Mouse (Mus musculus) forebrain, postnatal 0 days (tissue): ENCODE data around the gene Notch1. TPM values are rescaled to one million over a fixed set of nuclear protein-coding genes. Genes with fewer than 3 reads are reported as not detected.

Source experiments
- ATAC-seq: fragments of 200-750 bp; cut with Nextera tagmentation; 2 replicates; pipeline ENCODE4 v1.8.0; 2017; ENCODE audit warnings: mild to moderate bottlenecking, moderate library complexity
- DNase-seq: peaks from one replicate; pipeline ENCODE4 v3.0.0-alpha.2; 2015
- H3K27ac ChIP-seq: fragments of 300-500 bp; sonication (generic); 2 replicates; pipeline ENCODE4 v1.5.1; 2014; ENCODE audit warnings: low read depth, mild to moderate bottlenecking, antibody characterized with exemption, low read length, moderate library complexity, mixed read lengths
- H3K27me3 ChIP-seq: fragments of 300-500 bp; sonication (generic); 2 replicates; pipeline ENCODE4 v1.6.1; 2014; ENCODE audit warnings: mild to moderate bottlenecking, low read length, mixed read lengths; ENCODE audit not compliant: insufficient read depth
- H3K36me3 ChIP-seq: fragments of 300-500 bp; sonication (generic); 2 replicates; pipeline ENCODE4 v1.6.1; 2014; ENCODE audit warnings: mild to moderate bottlenecking, moderate library complexity; ENCODE audit not compliant: insufficient read depth
- H3K4me1 ChIP-seq: fragments of 300-500 bp; sonication (generic); 2 replicates; pipeline ENCODE4 v1.6.1; 2014; ENCODE audit warnings: antibody characterized with exemption; ENCODE audit not compliant: insufficient read depth
- H3K4me2 ChIP-seq: fragments of 300-500 bp; sonication (generic); 2 replicates; pipeline ENCODE4 v1.6.1; 2014; ENCODE audit warnings: low read depth, mild to moderate bottlenecking, moderate library complexity
- H3K4me3 ChIP-seq: fragments of 300-500 bp; sonication (generic); 2 replicates; pipeline ENCODE4 v1.5.1; 2014; ENCODE audit warnings: low read depth, low read length, mixed read lengths
- H3K9ac ChIP-seq: fragments of 300-500 bp; sonication (generic); 2 replicates; pipeline ENCODE4 v1.6.1; 2014; ENCODE audit warnings: mild to moderate bottlenecking
- H3K9me3 ChIP-seq: fragments of 300-500 bp; sonication (generic); 2 replicates; pipeline ENCODE4 v1.6.1; 2016; ENCODE audit warnings: low read length
- CTCF ChIP-seq: sonication (generic); IDR thresholded peaks from 2 replicates; pipeline ENCODE4 v1.5.1; 2016; ENCODE audit warnings: antibody characterized with exemption, control low read depth, low read depth
- WGBS: fragments of 180-500 bp; shearing (Covaris S2); extraction: QIAGEN DNeasy Blood & Tissue Kit; methylation state at CpG from one replicate; pipeline ENCODE4 v1.1.7; 2014; 5-methylcytosine and 5-hydroxymethylcytosine counted together
- polyA plus RNA-seq: library from polyadenylated mRNA; unstranded; fragments of >200 nt; fragmentation: Nextera tagmentation; extraction: Ambion mirVana; gene quantifications from 2 replicates; pipeline ENCODE4 v1.2.1, GENCODE M21; 2015
- total RNA-seq: library from RNA; depleted of rRNA; stranded (reverse); fragments of >200 nt; gene quantifications from 2 replicates; pipeline ENCODE4 v1.2.3, GENCODE M21; 2014

Notch1 gene
- total and polyA plus RNA-seq, 2 experiments from 2014 or later = 6.8 to 38.7 TPM

GRCm38 (mm10) chr2:26494991-26495390 lies 21.5 kb downstream of the Notch1 start:
- TF ChIP-seq CTCF = no peak
- Histone ChIP-seq H3K9me3 (no peaks in the 10 kb centered on the region), H3K27ac (no peak overlapping the region), H3K9ac (no peak overlapping the region), H3K27me3 (no peaks in the 10 kb centered on the region), H3K4me3 (no peak overlapping the region), H3K4me1 (peaks cover 16% of the 10 kb centered on the region), H3K36me3 (no peaks in the 10 kb centered on the region), H3K4me2 (no peak overlapping the region)
- DNase-seq = no peak
- no peak for ATAC-seq
- 63% methylated on average over 5 of the region's 5 CpGs for WGBS

- no peak overlapping the region for H3K4me3 ChIP-seq
- DNase-seq = no peak
- no peaks in the 10 kb centered on the region for H3K27me3 ChIP-seq
- H3K9me3 ChIP-seq = no peaks in the 10 kb centered on the region
- 51% methylated on average over 7 of the region's 7 CpGs for whole genome bisulfite sequencing
- H3K27ac ChIP-seq = peak overlapping the region; percentile 59; the same call in 1 of the 2 replicates
- no peak overlapping the region for H3K4me2 ChIP-seq
- no peak overlapping the region for H3K9ac ChIP-seq
- TF ChIP-seq CTCF = no peak
- no peaks in the 10 kb centered on the region for H3K36me3 ChIP-seq
- ATAC-seq = no peak
- H3K4me1 ChIP-seq = peaks cover 16% of the 10 kb centered on the region
Measured at GRCm38 (mm10) chr2:26494396-26494795, 22.1 kb downstream of the Notch1 start.

DNA sequence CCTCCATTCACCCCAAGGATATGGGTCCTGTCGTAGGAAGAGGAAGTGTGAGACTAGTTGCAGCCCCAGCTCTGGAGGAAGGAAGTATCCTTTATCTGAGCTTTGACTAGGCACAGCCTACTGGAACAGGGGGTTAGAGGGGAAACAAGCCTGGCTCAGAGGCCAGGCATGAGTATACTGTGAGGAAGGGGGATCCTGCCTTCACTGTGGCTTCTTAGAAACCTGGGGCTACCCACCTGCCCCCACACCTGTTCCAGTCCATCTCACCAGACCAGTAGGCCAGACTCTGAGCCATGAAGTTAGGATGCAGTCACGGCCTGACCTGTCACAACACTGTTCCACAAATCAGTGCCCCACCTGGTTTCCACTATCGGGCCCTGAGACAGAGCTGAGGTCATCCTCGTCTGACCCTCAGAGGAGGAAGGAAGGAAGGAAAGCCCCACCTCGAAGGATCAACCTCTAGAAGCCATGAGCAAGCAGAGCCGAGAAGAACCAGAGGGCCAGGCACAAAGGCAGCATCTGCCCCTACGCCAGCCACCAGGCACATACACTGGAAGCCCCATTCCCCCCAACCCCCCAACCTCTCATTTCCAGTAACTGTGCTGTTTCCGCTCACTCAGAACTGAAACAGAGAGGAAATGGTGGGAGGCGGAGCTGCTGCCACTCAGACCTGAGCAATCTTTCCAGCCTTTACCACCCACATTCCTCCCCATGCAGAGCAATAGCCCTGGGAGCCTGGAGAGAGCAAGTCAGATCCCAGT lies 23.3 kb downstream of the Notch1 start:
- Histone ChIP-seq H3K36me3 (no peaks in the 10 kb centered on the region), H3K9me3 (no peaks in the 10 kb centered on the region), H3K27me3 (no peaks in the 10 kb centered on the region), H3K27ac (peak overlapping the region; percentile 59; the same call in 1 of the 2 replicates), H3K4me1 (peaks cover 19% of the 10 kb centered on the region), H3K4me3 (no peak overlapping the region), H3K9ac (no peak overlapping the region), H3K4me2 (0 out of 2 replicates have a peak overlapping the region, but pooled peaks have one; percentile 21)
- no peak for TF ChIP-seq CTCF
- peak; percentile 66 for ATAC-seq
- no peak for DNase-seq
- 29% methylated on average over 9 of the region's 9 CpGs for WGBS

DNA sequence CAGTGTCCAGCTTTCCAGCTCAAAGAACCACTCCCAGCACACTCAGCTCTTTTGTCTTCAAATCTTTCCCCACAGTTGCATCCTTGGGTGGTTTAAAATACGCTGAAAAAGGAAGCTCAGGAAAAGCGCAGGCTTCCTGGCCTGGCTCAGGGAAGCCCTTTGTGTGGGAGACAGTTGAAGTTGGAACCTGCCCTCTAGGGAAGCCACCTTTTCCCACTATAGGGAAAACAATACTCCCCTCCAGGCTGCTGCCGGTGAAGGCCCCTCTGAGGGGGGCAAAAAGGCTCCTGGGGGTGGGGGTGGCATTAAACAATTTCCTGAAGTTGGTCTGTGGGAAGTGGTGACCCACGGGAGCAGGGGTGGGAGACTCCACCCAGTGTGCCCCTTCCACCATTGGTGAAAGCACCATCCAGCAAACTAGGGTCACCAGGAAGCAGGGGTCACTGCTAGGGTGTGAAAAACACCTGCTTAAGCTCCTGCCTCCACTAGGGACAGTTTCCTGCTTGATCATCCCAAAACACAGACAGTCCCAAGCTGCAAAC lies 25.6 kb downstream of the Notch1 start:
- H3K4me2 ChIP-seq = no peak overlapping the region
- DNase-seq = no peak
- no peak for TF ChIP-seq CTCF
- no peaks in the 10 kb centered on the region for H3K9me3 ChIP-seq
- H3K4me3 ChIP-seq = no peak overlapping the region
- no peaks in the 10 kb centered on the region for H3K27me3 ChIP-seq
- no peak overlapping the region for H3K9ac ChIP-seq
- no peak overlapping the region for H3K27ac ChIP-seq
- WGBS = 19% methylated on average over 4 of the region's 4 CpGs
- ATAC-seq = no peak
- no peaks in the 10 kb centered on the region for H3K36me3 ChIP-seq
- H3K4me1 ChIP-seq = peaks cover 37% of the 10 kb centered on the region

GRCm38 (mm10) chr2:26488535-26489135 lies 27.8 kb downstream of the Notch1 start:
- TF ChIP-seq CTCF = no peak
- no peak for DNase-seq
- 51% methylated on average over 9 of the region's 9 CpGs for WGBS
- no peak overlapping the region for H3K4me3 ChIP-seq
- H3K4me1 ChIP-seq = peaks cover 41% of the 10 kb centered on the region
- ATAC-seq = no peak
- no peaks in the 10 kb centered on the region for H3K27me3 ChIP-seq
- peak overlapping the region; percentile 78 for H3K27ac ChIP-seq
- H3K9ac ChIP-seq = no peak overlapping the region
- H3K36me3 ChIP-seq = no peaks in the 10 kb centered on the region
- no peak overlapping the region for H3K4me2 ChIP-seq
- H3K9me3 ChIP-seq = no peaks in the 10 kb centered on the region

- peaks cover 33% of the 10 kb centered on the region for H3K4me1 ChIP-seq
- no peaks in the 10 kb centered on the region for H3K27me3 ChIP-seq
- no peaks in the 10 kb centered on the region for H3K9me3 ChIP-seq
- 12% methylated on average over 18 of the region's 18 CpGs for WGBS
- H3K36me3 ChIP-seq = no peaks in the 10 kb centered on the region
- H3K27ac ChIP-seq = peak overlapping the region; percentile 78
- peak; percentile 76 for DNase-seq
- H3K9ac ChIP-seq = peak overlapping the region; percentile 31; the same call in 1 of the 2 replicates
- H3K4me3 ChIP-seq = no peak overlapping the region
- ATAC-seq = peak; percentile 74
- peak overlapping the region; percentile 26; the same call in 1 of the 2 replicates for H3K4me2 ChIP-seq
- TF ChIP-seq CTCF = no peak
Measured at GRCm38 (mm10) chr2:26487322-26488021, 29.0 kb downstream of the Notch1 start.
